Mouse (Mus musculus) C2C12 (cell line): ENCODE results near the gene 1700025F22Rik. TPM values are rescaled to one million over a fixed set of nuclear protein-coding genes. Genes with fewer than 3 reads are reported as not detected.
"Not testable (repeated sequence)": the region's sequence is repeated elsewhere in the genome, so short reads cannot be mapped to it uniquely, and the experiment has no call there.

Experiments
- H3K27me3 ChIP-seq: one replicate; pipeline ENCODE4 v1.6.1; 2011; ENCODE audit not compliant: control insufficient read depth, insufficient read depth, insufficient read length
- H3K36me3 ChIP-seq: one replicate; pipeline ENCODE4 v1.6.1; 2011; ENCODE audit not compliant: control insufficient read depth, insufficient read depth
- H3K4me3 ChIP-seq: one replicate; pipeline ENCODE4 v1.5.1; 2011; ENCODE audit warnings: mild to moderate bottlenecking, control low read depth; ENCODE audit not compliant: poor library complexity, insufficient read depth, severe bottlenecking
- H3K79me2 ChIP-seq: one replicate; pipeline ENCODE4 v1.6.1; 2011; ENCODE audit not compliant: control insufficient read depth, insufficient read depth
- H3K79me3 ChIP-seq: one replicate; pipeline ENCODE4 v1.6.1; 2011; ENCODE audit warnings: low read depth, control low read depth
- H3ac ChIP-seq: one replicate; pipeline ENCODE3; 2011; ENCODE audit warnings: low read depth; ENCODE audit not compliant: control insufficient read depth, insufficient read length
- CEBPB ChIP-seq: IDR thresholded peaks from one replicate; pipeline ENCODE4 v1.6.1; 2011; ENCODE audit warnings: low read depth, mild to moderate bottlenecking, control low read depth, moderate library complexity
- CTCF ChIP-seq: IDR thresholded peaks from one replicate; pipeline ENCODE4 v1.5.1; 2011; ENCODE audit not compliant: control insufficient read depth, insufficient read depth, insufficient read length
- FOSL1 ChIP-seq: IDR thresholded peaks from one replicate; pipeline ENCODE4 v1.8.0; 2011; ENCODE audit warnings: mild to moderate bottlenecking, low read length; ENCODE audit not compliant: poor library complexity, insufficient read depth, severe bottlenecking
- MAX ChIP-seq: IDR thresholded peaks from one replicate; pipeline ENCODE4 v1.6.1; 2011; ENCODE audit warnings: mild to moderate bottlenecking, control low read depth
- MYOD1 ChIP-seq: IDR thresholded peaks from one replicate; pipeline ENCODE4 v1.6.1; 2011; ENCODE audit warnings: low read depth; ENCODE audit not compliant: control insufficient read depth, insufficient read length
- MYOG ChIP-seq: IDR thresholded peaks from one replicate; pipeline ENCODE4 v1.6.1; 2011; ENCODE audit not compliant: control insufficient read depth, insufficient read length; ENCODE audit errors: extremely low read depth
- USF1 ChIP-seq: IDR thresholded peaks from one replicate; pipeline ENCODE4 v1.6.1; 2011; ENCODE audit warnings: low read depth, mild to moderate bottlenecking, control low read depth, moderate library complexity
- long read RNA-seq, 2 experiments: library from polyadenylated mRNA; unstranded; transcript quantifications; one replicate each; pipeline ENCODE4 v2.0.0; 2019 to 2020
- polyA plus RNA-seq: library from polyadenylated mRNA; unstranded; fragments of >200 nt; fragmentation: generic; extraction: Trizol; gene quantifications from one replicate; pipeline ENCODE4 v1.2.1, GENCODE M21; 2012; ENCODE audit warnings: missing spikeins

The 1700025F22Rik gene
- not detected for polyA plus RNA-seq
- long read RNA-seq, experiment 1: 0 reads
- long read RNA-seq, experiment 2: 0 reads

- H3K4me3 ChIP-seq: no peak within 1 kb of the TSS
- no peaks in the 10 kb centered on the region for H3K79me2 ChIP-seq
- H3K36me3 ChIP-seq: no peaks in the 10 kb centered on the region
- H3ac ChIP-seq: no peak within 1 kb of the TSS
- H3K79me3 ChIP-seq: no peaks in the 10 kb centered on the region
- H3K27me3 ChIP-seq: no peaks in the 10 kb centered on the region
- TF ChIP-seq FOSL1 (no peak), MYOG (no peak), MYOD1 (no peak), USF1 (no peak), MAX (no peak), CEBPB (no peak), CTCF (no peak)
Measured at GRCm38 (mm10) chr19:11165172-11165571, at the start of gene 1700025F22Rik. TSS of gene 1700025F22Rik (minus strand) at chr19:11165320.

- Histone ChIP-seq H3K79me2 (no peaks in the 10 kb centered on the region), H3K36me3 (no peaks in the 10 kb centered on the region), H3K4me3 (no peak within 1 kb of the TSS), H3K27me3 (no peaks in the 10 kb centered on the region), H3K79me3 (no peaks in the 10 kb centered on the region), H3ac (no peak within 1 kb of the TSS)
- TF ChIP-seq MYOG (no peak), MAX (no peak), FOSL1 (no peak), USF1 (no peak), CTCF (no peak), CEBPB (no peak), MYOD1 (no peak)
Measured at GRCm38 (mm10) chr19:11196546-11196945, 31.4 kb upstream of the 1700025F22Rik start, which contains the start of gene Ms4a13. TSS of gene Ms4a13 (minus strand) at chr19:11196737.

GRCm38 (mm10) chr19:11192552-11192951 is 27.4 kb upstream of the 1700025F22Rik start:
- H3K79me2 ChIP-seq: no peaks in the 10 kb centered on the region
- H3K27me3 ChIP-seq: no peaks in the 10 kb centered on the region
- TF ChIP-seq MYOD1: no peak
- TF ChIP-seq USF1: no peak
- no peak for TF ChIP-seq MYOG
- TF ChIP-seq CEBPB: no peak
- TF ChIP-seq FOSL1: no peak
- no peak for TF ChIP-seq CTCF
- no peak for TF ChIP-seq MAX
- H3ac ChIP-seq: no peak overlapping the region
- H3K4me3 ChIP-seq: no peak overlapping the region
- H3K79me3 ChIP-seq: no peaks in the 10 kb centered on the region
- H3K36me3 ChIP-seq: no peaks in the 10 kb centered on the region

DNA sequence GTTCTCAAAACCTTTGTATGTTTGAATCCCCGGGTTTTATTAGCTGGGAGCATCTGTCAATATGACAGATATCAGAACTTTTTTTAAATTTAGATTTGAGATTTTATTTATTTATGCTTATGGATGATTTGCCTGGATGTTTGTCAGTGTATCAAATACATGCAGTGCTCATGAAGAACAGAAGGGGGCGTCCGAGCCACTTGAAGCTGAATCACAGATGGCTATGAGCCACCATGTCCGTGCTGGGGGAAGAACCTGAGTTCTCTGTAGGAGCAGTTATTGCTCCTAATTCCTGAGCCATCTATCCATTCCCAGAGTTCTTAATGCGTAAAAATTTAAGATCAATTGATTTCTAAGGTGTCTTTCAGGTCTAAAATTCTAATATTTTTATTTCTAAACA is 19.0 kb upstream of the 1700025F22Rik start:
- Histone ChIP-seq H3ac (no peak overlapping the region), H3K79me2 (no peaks in the 10 kb centered on the region), H3K36me3 (no peaks in the 10 kb centered on the region), H3K79me3 (no peaks in the 10 kb centered on the region), H3K4me3 (no peak overlapping the region), H3K27me3 (no peaks in the 10 kb centered on the region)
- no peak for TF ChIP-seq MYOG
- TF ChIP-seq CEBPB: no peak
- no peak for TF ChIP-seq MYOD1
- TF ChIP-seq USF1: no peak
- TF ChIP-seq CTCF: no peak
- TF ChIP-seq FOSL1: no peak
- no peak for TF ChIP-seq MAX

DNA sequence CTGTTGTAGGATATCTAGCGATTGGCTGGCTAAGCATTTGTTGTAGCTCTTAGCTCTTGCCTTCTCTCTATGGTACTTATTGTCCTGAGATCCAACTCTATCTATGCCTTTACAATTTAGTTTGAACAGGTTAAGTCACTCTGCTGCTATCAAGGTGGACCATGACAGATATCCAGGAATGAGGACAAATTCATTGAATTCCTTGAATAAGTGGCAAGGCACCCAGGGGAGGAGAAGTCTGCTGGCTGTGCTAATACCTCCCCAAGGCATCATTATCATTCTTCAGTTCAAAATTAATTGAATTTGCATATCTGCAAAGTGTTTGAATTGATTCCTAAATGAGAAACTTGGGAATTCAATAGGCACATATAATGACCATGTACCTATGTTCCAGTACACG is 12.3 kb upstream of the 1700025F22Rik start:
- Histone ChIP-seq H3K4me3 (no peak overlapping the region), H3K79me2 (no peaks in the 10 kb centered on the region), H3ac (no peak overlapping the region), H3K36me3 (no peaks in the 10 kb centered on the region), H3K27me3 (no peaks in the 10 kb centered on the region), H3K79me3 (no peaks in the 10 kb centered on the region)
- TF ChIP-seq FOSL1 (no peak), CTCF (no peak), CEBPB (no peak), MYOD1 (no peak), MAX (no peak), MYOG (no peak)

DNA sequence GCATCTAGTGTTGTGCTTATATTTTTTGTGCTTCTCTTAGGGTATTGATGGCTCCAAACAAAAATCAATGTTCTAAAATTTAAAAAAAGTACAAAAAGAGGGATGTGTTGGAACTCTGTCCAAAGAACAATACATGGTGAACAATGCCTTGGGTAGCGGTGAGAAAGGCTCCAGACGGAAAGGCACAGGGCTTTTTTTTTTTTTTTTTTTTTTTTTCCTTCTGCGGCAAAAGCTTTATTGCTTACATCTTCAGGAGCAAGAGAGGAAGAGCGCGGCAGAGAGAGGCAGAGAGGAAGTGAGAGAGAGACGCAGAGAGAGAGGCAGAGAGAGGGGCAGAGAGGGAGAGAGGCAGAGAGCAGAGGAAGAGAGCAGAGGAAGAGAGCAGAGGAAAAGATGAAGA is 7.2 kb downstream of the 1700025F22Rik start:
- not testable (repeated sequence) for H3K4me3 ChIP-seq, H3K79me2 ChIP-seq, H3K36me3 ChIP-seq, H3K79me3 ChIP-seq, H3ac ChIP-seq, H3K27me3 ChIP-seq
